Mouse (Mus musculus) heart, postnatal 10 days (tissue): ENCODE data around the gene Ttll1. TPM values are rescaled to one million over a fixed set of nuclear protein-coding genes. Genes with fewer than 3 reads are reported as not detected.
A peak's percentile ranks its signal among the peaks of the same experiment; 100 is the strongest.

ENCODE experiments used
- DNase-seq, 2 experiments: peaks; one replicate each; pipeline ENCODE4 v3.0.0; 2021
- intact Hi-C: fragments of 180-260 bp; cut with DNase I; formaldehyde crosslinking; loops from one replicate; pipeline ENCODE4 v1.15.1; 2025
- total RNA-seq, 2 experiments: library from RNA; stranded (reverse); gene quantifications; 2 replicates each; pipeline ENCODE4 v1.2.3; 2021

The Ttll1 gene
- total RNA-seq, result 10 to 100 TPM; 36.9 to 37.0 TPM

GRCm38 (mm10) chr15:83510805-83511405, at the start of gene Ttll1:
Gene Ttll1 (minus strand): TSS chr15:83510893.
- intact Hi-C loops, result no loop called here

GRCm38 (mm10) chr15:83555161-83555974, 44.7 kb upstream of the Ttll1 start:
- intact Hi-C loops, result no loop called here

More at GRCm38 (mm10) chr15:83510805-83511405, at the start of gene Ttll1:
- DNase-seq, result peak; percentile 97

GRCm38 (mm10) chr15:83553831-83554230, 43.1 kb upstream of the Ttll1 start:
- DNase-seq, result no peak
- intact Hi-C loops, result no loop called here

More at GRCm38 (mm10) chr15:83555161-83555974, 44.7 kb upstream of the Ttll1 start:
- DNase-seq, result peak; percentile 91 to 93

- no peak for DNase-seq
- intact Hi-C loops, result no loop called here
Measured at GRCm38 (mm10) chr15:83550137-83550536, 39.4 kb upstream of the Ttll1 start.

GRCm38 (mm10) chr15:83547144-83547543, 36.5 kb upstream of the Ttll1 start:
- intact Hi-C loops, result no loop called here

GRCm38 (mm10) chr15:83546029-83546428, 35.3 kb upstream of the Ttll1 start:
- intact Hi-C loops, result no loop called here
- DNase-seq, result no peak

More at GRCm38 (mm10) chr15:83547144-83547543, 36.5 kb upstream of the Ttll1 start:
- DNase-seq, result no peak

GRCm38 (mm10) chr15:83541647-83542287, 31.1 kb upstream of the Ttll1 start:
- intact Hi-C loops, result no loop called here
- DNase-seq, result no peak

- intact Hi-C loops, result no loop called here
- peak; percentile 81 to 83 for DNase-seq
Measured at GRCm38 (mm10) chr15:83539905-83540304, 29.2 kb upstream of the Ttll1 start.

GRCm38 (mm10) chr15:83538855-83539254, 28.2 kb upstream of the Ttll1 start:
- no peak for DNase-seq
- intact Hi-C loops, result no loop called here

GRCm38 (mm10) chr15:83535890-83536231, 25.2 kb upstream of the Ttll1 start:
- intact Hi-C loops, result no loop called here
- no peak for DNase-seq

GRCm38 (mm10) chr15:83534960-83535889, 24.5 kb upstream of the Ttll1 start:
- intact Hi-C loops, result no loop called here

GRCm38 (mm10) chr15:83532606-83533005, 21.9 kb upstream of the Ttll1 start:
- intact Hi-C loops, result no loop called here
- no peak for DNase-seq

More at GRCm38 (mm10) chr15:83534960-83535889, 24.5 kb upstream of the Ttll1 start:
- DNase-seq, result peak; percentile 51 to 55

GRCm38 (mm10) chr15:83531961-83532469, 21.3 kb upstream of the Ttll1 start:
- no peak for DNase-seq
- intact Hi-C loops, result no loop called here

- intact Hi-C loops, result no loop called here
- no peak for DNase-seq
Measured at GRCm38 (mm10) chr15:83530688-83531087, 20.0 kb upstream of the Ttll1 start.

GRCm38 (mm10) chr15:83530233-83530632, 19.5 kb upstream of the Ttll1 start:
- peak; percentile 60 to 62 for DNase-seq
- intact Hi-C loops, result no loop called here

- intact Hi-C loops, result loop anchor here (5.0 kb wide), 1 partner anchor 33 kb away; the partner anchor contains the start of genes Mcat and Tspo
- DNase-seq, result peak; percentile 55 to 67
Measured at GRCm38 (mm10) chr15:83529765-83530164, 19.1 kb upstream of the Ttll1 start.

- intact Hi-C loops, result loop anchor here (5.0 kb wide), 1 partner anchor 33 kb away; the partner anchor contains the start of genes Mcat and Tspo
- DNase-seq, result no peak
Measured at GRCm38 (mm10) chr15:83528892-83529291, 18.2 kb upstream of the Ttll1 start.

- intact Hi-C loops, result loop anchor here (5.0 kb wide), 1 partner anchor 35 kb away; the partner anchor contains the start of genes Mcat and Tspo
- no peak for DNase-seq
Measured at GRCm38 (mm10) chr15:83527747-83528146, 17.1 kb upstream of the Ttll1 start.

- no peak for DNase-seq
- intact Hi-C loops, result loop anchor here (5.0 kb wide), 1 partner anchor 35 kb away; the partner anchor contains the start of genes Mcat and Tspo
Measured at GRCm38 (mm10) chr15:83527092-83527437, 16.4 kb upstream of the Ttll1 start.
